Mouse (Mus musculus): ENCODE results near the gene Reln. TPM values are rescaled to one million over a fixed set of nuclear protein-coding genes. Genes with fewer than 3 reads are reported as not detected.

The Reln gene
- polyA plus RNA-seq, 1 experiment: 1.1 TPM

GRCm38 (mm10) chr5:22327170-22327569 lies 17.3 kb downstream of the Reln start:
- Histone ChIP-seq H3K4me3 (ENCODE audit: insufficient read depth, low read depth, low read length) (no peak overlapping the region), H3K27ac (replicated peaks; ENCODE audit: low read depth, low read length) (no peak overlapping the region), H3K4me1 (ENCODE audit: control insufficient read depth, insufficient read depth, insufficient read length, low read length) (no peaks in the 10 kb centered on the region)

DNA sequence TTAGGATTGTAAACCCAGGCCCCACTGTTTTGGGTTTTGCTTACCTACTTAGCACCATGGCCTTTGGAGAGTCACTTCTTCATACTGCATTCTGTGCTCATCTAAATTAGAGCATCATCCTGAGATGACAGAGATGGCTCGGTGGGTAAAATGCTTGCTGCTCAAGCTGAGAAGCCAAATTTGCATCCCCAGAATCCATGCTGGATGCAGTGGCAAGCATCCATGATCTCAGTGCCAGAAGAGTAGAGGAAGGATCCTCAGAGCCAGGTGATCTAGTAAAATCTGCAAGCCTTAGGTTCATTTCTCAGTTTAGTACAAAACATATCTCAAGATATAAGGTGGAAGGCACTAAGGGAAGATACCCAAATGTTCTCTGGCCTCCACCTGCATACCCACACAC lies 20.7 kb downstream of the Reln start:
- H3K27ac ChIP-seq (replicated peaks; ENCODE audit: low read depth, low read length): no peak overlapping the region
- no peak overlapping the region for H3K4me3 ChIP-seq (ENCODE audit: insufficient read depth, low read depth, low read length)
- H3K4me1 ChIP-seq (ENCODE audit: control insufficient read depth, insufficient read depth, insufficient read length, low read length): no peaks in the 10 kb centered on the region

- no peaks in the 10 kb centered on the region for H3K4me1 ChIP-seq (ENCODE audit: control insufficient read depth, insufficient read depth, insufficient read length, low read length)
- no peak overlapping the region for H3K4me3 ChIP-seq (ENCODE audit: insufficient read depth, low read depth, low read length)
- no peak overlapping the region for H3K27ac ChIP-seq (replicated peaks; ENCODE audit: low read depth, low read length)
Observed at GRCm38 (mm10) chr5:22317807-22318206, 26.7 kb downstream of the Reln start.

DNA sequence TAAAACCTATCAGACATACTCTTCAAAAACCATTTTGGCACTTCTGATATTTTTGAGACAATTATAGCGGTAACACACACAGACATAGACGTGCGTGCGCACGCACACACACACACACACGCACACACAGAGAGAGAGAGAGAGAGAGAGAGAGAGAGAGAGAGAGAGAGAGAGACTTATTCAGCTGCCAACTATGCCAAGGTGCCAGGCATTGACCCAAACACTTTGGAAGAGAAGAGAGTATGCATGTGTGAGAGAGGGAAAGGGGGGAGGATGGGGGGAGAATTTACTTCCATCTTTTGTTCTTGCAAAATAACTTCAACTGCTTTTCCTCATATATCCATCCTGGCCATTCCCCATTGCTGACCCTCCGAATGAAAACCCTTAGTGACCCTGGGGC lies 28.0 kb downstream of the Reln start:
- H3K4me1 ChIP-seq (ENCODE audit: control insufficient read depth, insufficient read depth, insufficient read length, low read length): no peaks in the 10 kb centered on the region
- no peak overlapping the region for H3K27ac ChIP-seq (replicated peaks; ENCODE audit: low read depth, low read length)
- H3K4me3 ChIP-seq (ENCODE audit: insufficient read depth, low read depth, low read length): no peak overlapping the region

DNA sequence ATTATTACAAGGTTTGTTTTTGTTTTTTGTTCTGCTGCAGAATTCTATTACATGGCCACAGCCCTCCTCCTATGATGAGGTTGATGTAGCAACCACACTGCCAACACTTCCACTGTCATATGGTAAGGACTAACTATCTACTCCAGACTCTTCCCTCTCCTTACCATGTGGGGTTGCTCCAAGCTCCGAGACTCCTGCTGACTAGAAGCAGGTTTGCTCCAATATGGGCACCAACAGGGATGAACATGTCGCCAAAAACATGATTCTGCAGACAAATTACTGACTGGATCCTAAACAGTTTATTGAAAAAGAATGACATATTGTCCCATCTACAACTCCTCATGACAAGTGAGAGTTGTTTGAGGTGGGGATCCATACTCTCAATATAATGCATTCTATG lies 28.5 kb downstream of the Reln start:
- Histone ChIP-seq H3K4me3 (ENCODE audit: insufficient read depth, low read depth, low read length) (no peak overlapping the region), H3K27ac (replicated peaks; ENCODE audit: low read depth, low read length) (no peak overlapping the region), H3K4me1 (ENCODE audit: control insufficient read depth, insufficient read depth, insufficient read length, low read length) (no peaks in the 10 kb centered on the region)

DNA sequence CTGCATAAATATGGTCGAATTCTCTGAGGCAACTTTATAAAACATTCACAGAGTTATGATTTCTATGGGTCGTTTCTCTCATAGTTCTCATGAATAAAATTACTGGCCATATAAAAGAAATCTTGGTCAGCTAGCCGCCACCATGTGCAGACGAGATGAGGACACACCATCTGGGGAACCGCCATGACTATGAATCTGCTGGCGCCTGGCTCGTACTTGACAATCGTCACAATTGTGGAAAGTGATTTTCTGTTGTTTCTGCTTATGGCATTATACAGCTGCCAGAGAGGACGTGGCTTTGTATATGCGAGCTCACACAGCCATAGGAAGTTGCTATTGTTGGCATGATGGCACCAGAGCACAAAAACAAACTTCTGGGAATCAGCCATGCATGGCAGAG lies 31.5 kb downstream of the Reln start:
- Histone ChIP-seq H3K4me1 (ENCODE audit: control insufficient read depth, insufficient read depth, insufficient read length, low read length) (no peaks in the 10 kb centered on the region), H3K27ac (replicated peaks; ENCODE audit: low read depth, low read length) (no peak overlapping the region), H3K4me3 (ENCODE audit: insufficient read depth, low read depth, low read length) (no peak overlapping the region)

- no peaks in the 10 kb centered on the region for H3K4me1 ChIP-seq (ENCODE audit: control insufficient read depth, insufficient read depth, insufficient read length, low read length)
- no peak overlapping the region for H3K27ac ChIP-seq (replicated peaks; ENCODE audit: low read depth, low read length)
- no peak overlapping the region for H3K4me3 ChIP-seq (ENCODE audit: insufficient read depth, low read depth, low read length)
Observed at GRCm38 (mm10) chr5:22311046-22311445, 33.5 kb downstream of the Reln start.

GRCm38 (mm10) chr5:22309001-22309400 lies 35.5 kb downstream of the Reln start:
- no peak overlapping the region for H3K27ac ChIP-seq (replicated peaks; ENCODE audit: low read depth, low read length)
- no peak overlapping the region for H3K4me3 ChIP-seq (ENCODE audit: insufficient read depth, low read depth, low read length)
- H3K4me1 ChIP-seq (ENCODE audit: control insufficient read depth, insufficient read depth, insufficient read length, low read length): no peaks in the 10 kb centered on the region

GRCm38 (mm10) chr5:22307853-22308252 lies 36.6 kb downstream of the Reln start:
- Histone ChIP-seq H3K4me3 (ENCODE audit: insufficient read depth, low read depth, low read length) (no peak overlapping the region), H3K4me1 (ENCODE audit: control insufficient read depth, insufficient read depth, insufficient read length, low read length) (no peaks in the 10 kb centered on the region), H3K27ac (replicated peaks; ENCODE audit: low read depth, low read length) (no peak overlapping the region)

DNA sequence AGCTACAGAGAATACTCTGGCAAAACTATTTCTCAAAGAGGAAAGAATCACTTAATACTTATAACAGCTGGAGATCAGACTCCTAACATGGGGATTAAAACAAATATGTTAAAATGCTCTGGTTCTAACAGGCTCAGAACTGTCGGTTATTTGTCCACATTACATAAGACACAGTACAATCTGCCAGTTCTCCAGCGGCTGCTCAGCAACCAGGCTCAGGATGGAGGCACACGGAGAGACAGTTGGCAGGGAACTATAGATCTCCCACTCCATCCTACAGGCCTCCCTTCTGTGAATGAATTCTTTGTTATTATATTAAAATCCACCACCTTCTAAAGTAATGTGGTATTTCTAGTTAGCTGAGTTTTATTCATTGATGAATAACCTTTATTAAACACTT lies 37.4 kb downstream of the Reln start:
- Histone ChIP-seq H3K27ac (replicated peaks; ENCODE audit: low read depth, low read length) (no peak overlapping the region), H3K4me1 (ENCODE audit: control insufficient read depth, insufficient read depth, insufficient read length, low read length) (no peaks in the 10 kb centered on the region), H3K4me3 (ENCODE audit: insufficient read depth, low read depth, low read length) (no peak overlapping the region)

- Histone ChIP-seq H3K4me3 (ENCODE audit: insufficient read depth, low read depth, low read length) (no peak overlapping the region), H3K27ac (replicated peaks; ENCODE audit: low read depth, low read length) (no peak overlapping the region), H3K4me1 (ENCODE audit: control insufficient read depth, insufficient read depth, insufficient read length, low read length) (no peaks in the 10 kb centered on the region)
Observed at GRCm38 (mm10) chr5:22303709-22304108, 40.8 kb downstream of the Reln start.

DNA sequence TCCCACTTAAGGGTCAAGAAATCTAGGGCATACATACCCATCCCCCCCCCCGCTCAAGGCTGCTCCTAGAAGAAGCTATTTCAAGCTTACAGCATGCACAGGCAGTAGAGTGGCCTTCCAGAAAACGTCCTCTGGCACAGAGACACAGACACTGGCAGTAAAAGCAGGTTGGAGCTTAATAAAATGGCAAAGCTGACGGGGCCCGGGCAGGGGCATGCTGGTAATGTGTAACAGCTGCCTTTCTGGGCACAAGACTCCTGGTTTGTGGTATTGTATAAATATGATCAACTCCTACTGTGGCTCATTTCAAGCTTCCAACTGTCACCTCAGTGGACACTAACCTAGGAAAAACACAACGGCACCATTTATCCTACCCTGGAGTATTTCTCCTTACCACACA lies 42.2 kb downstream of the Reln start:
- H3K4me1 ChIP-seq (ENCODE audit: control insufficient read depth, insufficient read depth, insufficient read length, low read length): no peaks in the 10 kb centered on the region
- no peak overlapping the region for H3K27ac ChIP-seq (replicated peaks; ENCODE audit: low read depth, low read length)
- H3K4me3 ChIP-seq (ENCODE audit: insufficient read depth, low read depth, low read length): no peak overlapping the region

- Histone ChIP-seq H3K4me1 (ENCODE audit: control insufficient read depth, insufficient read depth, insufficient read length, low read length) (no peaks in the 10 kb centered on the region), H3K4me3 (ENCODE audit: insufficient read depth, low read depth, low read length) (no peak overlapping the region), H3K27ac (replicated peaks; ENCODE audit: low read depth, low read length) (no peak overlapping the region)
Observed at GRCm38 (mm10) chr5:22300788-22301187, 43.7 kb downstream of the Reln start.

GRCm38 (mm10) chr5:22300046-22300445 lies 44.5 kb downstream of the Reln start:
- Histone ChIP-seq H3K27ac (replicated peaks; ENCODE audit: low read depth, low read length) (no peak overlapping the region), H3K4me3 (ENCODE audit: insufficient read depth, low read depth, low read length) (no peak overlapping the region), H3K4me1 (ENCODE audit: control insufficient read depth, insufficient read depth, insufficient read length, low read length) (no peaks in the 10 kb centered on the region)

DNA sequence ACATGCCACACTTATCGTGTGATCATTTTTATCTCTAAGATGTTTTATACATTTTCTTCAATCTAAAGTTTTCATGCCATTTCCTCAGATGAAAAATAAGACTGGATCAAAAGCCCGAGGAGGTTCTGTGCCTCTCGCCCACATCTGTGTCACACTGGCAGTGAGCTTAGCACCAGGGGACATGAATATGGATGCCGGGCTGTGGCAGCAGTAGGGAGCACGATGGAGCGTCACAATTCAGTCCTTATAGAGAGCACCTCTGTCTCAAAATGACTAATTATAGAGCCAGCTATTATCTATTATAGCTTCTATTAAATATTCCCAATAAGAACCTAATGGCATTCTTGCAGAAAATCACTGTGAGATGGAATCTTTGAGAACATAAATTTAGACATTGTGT lies 49.3 kb downstream of the Reln start:
- Histone ChIP-seq H3K4me3 (ENCODE audit: insufficient read depth, low read depth, low read length) (no peak overlapping the region), H3K4me1 (ENCODE audit: control insufficient read depth, insufficient read depth, insufficient read length, low read length) (no peaks in the 10 kb centered on the region), H3K27ac (replicated peaks; ENCODE audit: low read depth, low read length) (no peak overlapping the region)

GRCm38 (mm10) chr5:22291409-22291808 lies 53.1 kb downstream of the Reln start:
- Histone ChIP-seq H3K4me3 (ENCODE audit: insufficient read depth, low read depth, low read length) (no peak overlapping the region), H3K4me1 (ENCODE audit: control insufficient read depth, insufficient read depth, insufficient read length, low read length) (no peaks in the 10 kb centered on the region), H3K27ac (replicated peaks; ENCODE audit: low read depth, low read length) (no peak overlapping the region)

DNA sequence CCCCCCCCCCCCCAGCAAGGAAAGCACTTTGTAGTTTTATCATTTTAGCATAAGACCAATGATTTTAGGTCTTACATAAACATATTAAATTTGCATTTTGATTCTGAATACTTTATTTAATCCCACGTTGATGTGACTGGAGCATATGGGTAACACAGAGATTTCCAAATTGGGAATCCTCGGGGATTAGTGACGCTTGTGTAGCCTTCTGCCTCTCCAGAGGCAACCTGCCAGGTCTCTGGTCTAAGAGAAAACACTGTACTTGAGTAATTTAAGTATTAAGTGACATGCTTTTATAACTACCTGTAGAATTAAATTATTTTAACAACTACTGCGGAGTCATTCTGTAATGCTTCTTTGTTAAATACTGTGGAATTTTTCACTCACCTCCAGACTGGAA lies 59.1 kb downstream of the Reln start:
- Histone ChIP-seq H3K4me3 (ENCODE audit: insufficient read depth, low read depth, low read length) (no peak overlapping the region), H3K27ac (replicated peaks; ENCODE audit: low read depth, low read length) (no peak overlapping the region), H3K4me1 (ENCODE audit: control insufficient read depth, insufficient read depth, insufficient read length, low read length) (no peaks in the 10 kb centered on the region)
